Mouse (Mus musculus): ENCODE data around the gene Trappc3. TPM values are rescaled to one million over a fixed set of nuclear protein-coding genes. Genes with fewer than 3 reads are reported as not detected.

Gene Trappc3
- polyA plus RNA-seq, 1 experiment = 29.6 TPM

DNA sequence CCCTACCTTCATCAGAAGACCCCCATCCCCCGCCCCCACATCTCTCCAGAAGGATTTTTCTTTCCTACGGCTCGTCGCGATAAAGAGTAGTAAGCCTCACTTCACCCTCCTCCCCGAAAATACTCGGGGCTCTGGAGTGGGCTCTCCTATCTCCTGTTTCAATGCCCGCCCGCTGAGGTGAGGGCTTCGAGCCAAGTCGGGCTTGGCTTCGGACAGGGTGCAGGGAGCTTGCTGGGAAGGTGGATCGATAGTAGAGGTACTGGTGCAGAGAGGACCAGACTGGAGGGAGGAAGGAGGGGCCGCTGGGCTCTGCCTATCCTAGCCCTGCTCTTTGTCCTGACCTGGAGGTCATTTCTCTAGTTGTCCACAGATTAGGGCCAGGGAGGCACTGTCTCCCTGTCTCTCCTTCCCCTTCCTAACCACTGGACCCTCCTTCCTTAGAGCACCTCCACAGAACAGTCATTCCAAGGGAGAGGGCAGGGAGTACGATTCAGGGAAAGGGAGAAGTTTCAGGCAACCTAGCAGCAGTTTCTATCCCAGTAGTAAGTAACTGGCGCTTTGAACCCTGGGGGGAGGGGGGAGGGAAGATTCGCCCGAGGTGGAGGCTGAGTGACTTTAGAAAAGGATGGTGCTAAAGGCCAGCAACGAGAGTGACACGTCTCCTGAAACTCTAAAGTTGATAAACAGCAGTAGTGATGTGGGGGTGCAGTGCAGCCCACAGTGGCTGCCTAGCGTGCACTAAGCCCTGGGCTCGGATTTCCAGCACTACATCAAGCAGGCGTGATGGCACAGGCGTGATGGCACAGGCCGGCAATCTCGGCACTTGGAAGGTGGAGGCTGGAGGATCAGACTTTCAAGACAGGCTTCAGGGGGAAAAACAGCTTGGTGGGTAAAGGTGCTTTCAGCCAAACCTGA lies 4.9 kb upstream of the Trappc3 start:
- peaks cover 83% of the 10 kb centered on the region for H3K4me1 ChIP-seq
- peak overlapping the region; percentile 94 for H3K4me3 ChIP-seq (replicated peaks)
- H3K9me3 ChIP-seq = no peaks in the 10 kb centered on the region
- H3K27me3 ChIP-seq (replicated peaks) = peaks cover 17% of the 10 kb centered on the region
- TF ChIP-seq FLI1 (IDR thresholded peaks at IDR 0.05; ENCODE audit: low read length) = no peak
- TF ChIP-seq GATA1 (IDR thresholded peaks at IDR 0.05; ENCODE audit: borderline replicate concordance, low read length) = no peak
- no peaks in the 10 kb centered on the region for H3K36me3 ChIP-seq (replicated peaks; ENCODE audit: low read length)

DNA sequence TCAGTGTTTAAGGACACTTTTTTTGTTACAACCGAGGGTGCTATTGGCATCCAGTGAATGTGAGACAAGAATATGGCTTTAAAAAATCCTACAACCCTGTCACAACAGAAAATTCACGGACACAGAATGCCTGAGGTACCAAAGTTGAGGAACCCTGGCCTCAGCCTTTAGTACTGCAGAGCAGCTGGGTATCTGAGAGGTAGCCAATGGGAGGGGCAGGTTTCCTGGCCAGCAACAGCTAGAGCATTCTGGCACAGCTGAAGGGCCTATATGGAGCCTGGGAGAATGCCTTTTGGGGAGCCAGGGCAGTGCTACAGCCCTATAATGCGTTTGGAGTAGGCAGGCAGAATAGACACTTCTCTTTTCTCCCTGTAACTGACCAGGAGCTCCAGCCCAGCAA lies 3.1 kb upstream of the Trappc3 start:
- Histone ChIP-seq H3K4me3 (replicated peaks) (peak overlapping the region; percentile 88), H3K9me3 (no peaks in the 10 kb centered on the region), H3K4me1 (peaks cover 77% of the 10 kb centered on the region), H3K27me3 (replicated peaks) (peaks cover 17% of the 10 kb centered on the region), H3K36me3 (replicated peaks; ENCODE audit: low read length) (peaks cover 3% of the 10 kb centered on the region)
- TF ChIP-seq FLI1 (IDR thresholded peaks at IDR 0.05; ENCODE audit: low read length) (no peak), GATA1 (IDR thresholded peaks at IDR 0.05; ENCODE audit: borderline replicate concordance, low read length) (no peak)

DNA sequence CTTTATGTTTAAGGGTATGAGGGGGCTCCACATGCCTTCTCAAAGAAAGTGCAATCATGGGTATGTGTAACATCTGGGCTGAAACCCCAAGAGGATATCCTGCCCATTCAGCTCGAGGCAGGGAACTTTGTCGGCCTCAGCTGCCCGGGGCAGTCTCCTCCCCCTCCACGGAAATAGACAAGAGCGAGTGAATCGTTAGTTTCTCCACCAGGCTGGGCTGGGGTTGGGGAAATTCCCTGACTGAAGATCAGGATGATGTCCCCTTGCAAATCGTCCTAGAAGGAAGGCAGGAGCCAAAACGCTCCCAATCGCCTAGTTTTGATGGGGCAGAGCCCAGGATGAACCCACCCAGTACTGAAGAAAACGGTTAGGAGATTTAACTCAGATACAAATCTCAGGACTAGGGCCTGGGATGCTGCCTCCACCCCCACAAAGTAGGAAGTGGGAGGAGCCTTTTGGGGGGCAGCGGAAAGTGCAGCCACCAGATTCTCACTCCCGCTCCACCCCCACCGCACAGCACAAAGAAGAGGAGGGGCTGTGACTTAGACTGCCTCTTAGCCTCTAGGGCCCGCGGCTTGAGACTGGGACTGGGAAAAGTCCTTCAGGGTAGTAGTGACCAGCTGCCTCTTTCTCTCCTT lies 2.5 kb upstream of the Trappc3 start:
- no peak for TF ChIP-seq GATA1 (IDR thresholded peaks at IDR 0.05; ENCODE audit: borderline replicate concordance, low read length)
- no peak for TF ChIP-seq FLI1 (IDR thresholded peaks at IDR 0.05; ENCODE audit: low read length)
- Histone ChIP-seq H3K4me3 (replicated peaks) (peak overlapping the region; percentile 88), H3K36me3 (replicated peaks; ENCODE audit: low read length) (peaks cover 6% of the 10 kb centered on the region), H3K9me3 (no peaks in the 10 kb centered on the region), H3K4me1 (peaks cover 76% of the 10 kb centered on the region), H3K27me3 (replicated peaks) (peaks cover 15% of the 10 kb centered on the region)

- H3K27me3 ChIP-seq (replicated peaks) = peaks cover 7% of the 10 kb centered on the region
- peaks cover 75% of the 10 kb centered on the region for H3K4me1 ChIP-seq
- TF ChIP-seq GATA1 (IDR thresholded peaks at IDR 0.05; ENCODE audit: borderline replicate concordance, low read length) (no peak), FLI1 (IDR thresholded peaks at IDR 0.05; ENCODE audit: low read length) (no peak)
- no peaks in the 10 kb centered on the region for H3K9me3 ChIP-seq
- H3K36me3 ChIP-seq (replicated peaks; ENCODE audit: low read length) = peaks cover 15% of the 10 kb centered on the region
- peak overlapping the region; percentile 97 for H3K4me3 ChIP-seq (replicated peaks)
These were observed 1.5 kb upstream of the Trappc3 start for GRCm38 (mm10) chr4:126260520-126261201.

GRCm38 (mm10) chr4:126261266-126261665 lies 859 bp upstream of the Trappc3 start:
- Histone ChIP-seq H3K9me3 (no peaks in the 10 kb centered on the region), H3K4me1 (peaks cover 77% of the 10 kb centered on the region), H3K4me3 (replicated peaks) (peak overlapping the region; percentile 97), H3K36me3 (replicated peaks; ENCODE audit: low read length) (peaks cover 18% of the 10 kb centered on the region), H3K27me3 (replicated peaks) (peaks cover 7% of the 10 kb centered on the region)
- TF ChIP-seq FLI1 (IDR thresholded peaks at IDR 0.05; ENCODE audit: low read length) (no peak), GATA1 (IDR thresholded peaks at IDR 0.05; ENCODE audit: borderline replicate concordance, low read length) (no peak)

- H3K9me3 ChIP-seq = no peaks in the 10 kb centered on the region
- H3K27me3 ChIP-seq (replicated peaks) = peaks cover 7% of the 10 kb centered on the region
- H3K4me3 ChIP-seq (replicated peaks) = peak overlapping the region; percentile 97
- no peak for TF ChIP-seq FLI1 (IDR thresholded peaks at IDR 0.05; ENCODE audit: low read length)
- TF ChIP-seq GATA1 (IDR thresholded peaks at IDR 0.05; ENCODE audit: borderline replicate concordance, low read length) = no peak
- peaks cover 22% of the 10 kb centered on the region for H3K36me3 ChIP-seq (replicated peaks; ENCODE audit: low read length)
- H3K4me1 ChIP-seq = peaks cover 76% of the 10 kb centered on the region
These were observed 450 bp upstream of the Trappc3 start for GRCm38 (mm10) chr4:126261675-126262074.

DNA sequence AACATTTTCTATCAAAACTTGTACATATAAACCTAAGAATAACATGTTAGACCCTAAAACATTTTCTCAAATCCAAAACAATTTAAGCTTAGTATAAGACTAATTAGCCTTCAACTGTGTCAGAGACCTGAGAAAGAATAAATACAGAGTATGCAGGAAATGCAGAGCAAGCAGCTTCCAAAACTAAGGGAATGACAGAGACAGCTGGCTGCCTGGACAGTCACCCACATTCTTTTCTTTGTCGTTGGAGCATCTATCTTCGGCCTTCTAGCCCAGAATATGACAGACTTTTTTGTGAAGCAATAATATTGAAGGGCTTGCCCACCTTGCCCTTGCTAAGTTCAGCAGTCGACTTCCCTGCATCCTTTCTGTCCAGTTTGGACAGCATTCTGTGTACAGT lies 7.2 kb downstream of the Trappc3 start:
- Histone ChIP-seq H3K4me1 (peaks cover 19% of the 10 kb centered on the region), H3K9me3 (no peaks in the 10 kb centered on the region), H3K4me3 (replicated peaks) (no peak overlapping the region), H3K36me3 (replicated peaks; ENCODE audit: low read length) (peaks cover 64% of the 10 kb centered on the region), H3K27me3 (replicated peaks) (no peaks in the 10 kb centered on the region)
- no peak for TF ChIP-seq FLI1 (IDR thresholded peaks at IDR 0.05; ENCODE audit: low read length)
- TF ChIP-seq GATA1 (IDR thresholded peaks at IDR 0.05; ENCODE audit: borderline replicate concordance, low read length) = no peak

DNA sequence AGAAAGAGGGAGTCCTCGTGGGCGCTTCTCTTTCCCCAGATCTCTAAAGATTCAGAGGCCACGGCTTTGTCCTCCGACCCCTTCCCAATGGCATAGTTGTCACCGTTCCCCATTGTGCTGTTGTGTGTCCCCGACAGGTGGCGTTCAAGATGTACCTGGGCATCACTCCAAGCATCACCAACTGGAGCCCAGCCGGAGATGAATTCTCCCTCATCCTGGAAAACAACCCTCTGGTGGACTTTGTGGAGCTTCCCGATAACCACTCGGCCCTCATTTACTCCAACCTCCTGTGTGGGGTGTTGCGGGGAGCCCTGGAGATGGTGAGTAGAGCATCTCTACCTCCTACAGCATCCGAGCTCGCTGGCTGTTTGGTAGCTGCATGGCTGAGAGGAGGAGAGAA lies 11.6 kb downstream of the Trappc3 start:
- H3K4me1 ChIP-seq = peaks cover 14% of the 10 kb centered on the region
- no peaks in the 10 kb centered on the region for H3K27me3 ChIP-seq (replicated peaks)
- no peak overlapping the region for H3K4me3 ChIP-seq (replicated peaks)
- peaks cover 56% of the 10 kb centered on the region for H3K36me3 ChIP-seq (replicated peaks; ENCODE audit: low read length)
- TF ChIP-seq GATA1 (IDR thresholded peaks at IDR 0.05; ENCODE audit: borderline replicate concordance, low read length) (no peak), FLI1 (IDR thresholded peaks at IDR 0.05; ENCODE audit: low read length) (no peak)
- no peaks in the 10 kb centered on the region for H3K9me3 ChIP-seq

DNA sequence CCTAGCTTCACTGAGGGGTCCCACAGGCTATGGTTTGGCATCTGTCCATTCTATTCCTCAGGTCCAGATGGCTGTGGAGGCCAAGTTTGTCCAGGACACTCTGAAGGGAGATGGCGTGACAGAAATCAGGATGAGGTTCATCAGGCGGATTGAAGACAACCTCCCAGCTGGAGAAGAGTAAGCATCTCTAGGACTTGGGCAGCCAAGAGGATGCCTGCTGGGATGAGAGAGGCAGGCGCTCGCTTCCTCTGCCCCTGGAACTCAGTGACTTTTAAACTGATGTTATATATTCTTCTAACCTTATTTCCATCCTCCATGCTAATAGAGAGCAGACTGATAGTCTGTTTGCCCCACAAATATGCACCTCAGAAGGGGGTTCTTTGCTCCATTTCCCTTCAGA lies 13.0 kb downstream of the Trappc3 start:
- Histone ChIP-seq H3K9me3 (no peaks in the 10 kb centered on the region), H3K36me3 (replicated peaks; ENCODE audit: low read length) (peaks cover 53% of the 10 kb centered on the region)

More for the DNA sequence above, 13.0 kb downstream of the Trappc3 start:
- peaks cover 11% of the 10 kb centered on the region for H3K4me1 ChIP-seq
- TF ChIP-seq FLI1 (IDR thresholded peaks at IDR 0.05; ENCODE audit: low read length) (no peak), GATA1 (IDR thresholded peaks at IDR 0.05; ENCODE audit: borderline replicate concordance, low read length) (no peak)
- no peak overlapping the region for H3K4me3 ChIP-seq (replicated peaks)
- H3K27me3 ChIP-seq (replicated peaks) = peaks cover 7% of the 10 kb centered on the region

All from megakaryocyte, embryonic 14.5 days (primary cell).